Mouse (Mus musculus): ENCODE data around the gene Irf2bp2. TPM values are rescaled to one million over a fixed set of nuclear protein-coding genes. Genes with fewer than 3 reads are reported as not detected.
A peak's percentile ranks its signal among the peaks of the same experiment; 100 is the strongest.

Gene Irf2bp2
- polyA plus RNA-seq, 1 experiment: 39.6 TPM

GRCm38 (mm10) chr8:126584844-126585231 is 8.9 kb downstream of the Irf2bp2 start:
- TF ChIP-seq POLR2A (IDR thresholded peaks at IDR 0.05; ENCODE audit: borderline replicate concordance, extremely low read depth, insufficient read depth, insufficient read length, poor library complexity, severe bottlenecking) (no peak), CTCF (IDR thresholded peaks at IDR 0.05; ENCODE audit: borderline replicate concordance, extremely low read depth, insufficient read depth, insufficient read length) (no peak)
- no peak for DNase-seq (ENCODE audit: low read depth)

GRCm38 (mm10) chr8:126583971-126584843 is 9.6 kb downstream of the Irf2bp2 start:
- TF ChIP-seq POLR2A (IDR thresholded peaks at IDR 0.05; ENCODE audit: borderline replicate concordance, extremely low read depth, insufficient read depth, insufficient read length, poor library complexity, severe bottlenecking) (no peak), CTCF (IDR thresholded peaks at IDR 0.05; ENCODE audit: borderline replicate concordance, extremely low read depth, insufficient read depth, insufficient read length) (no peak)
- peak; percentile 96 for DNase-seq (ENCODE audit: low read depth)

- no peak for TF ChIP-seq POLR2A (IDR thresholded peaks at IDR 0.05; ENCODE audit: borderline replicate concordance, extremely low read depth, insufficient read depth, insufficient read length, poor library complexity, severe bottlenecking)
- TF ChIP-seq CTCF (IDR thresholded peaks at IDR 0.05; ENCODE audit: borderline replicate concordance, extremely low read depth, insufficient read depth, insufficient read length): no peak
- peak; percentile 56 for DNase-seq (ENCODE audit: low read depth)
Observed at GRCm38 (mm10) chr8:126583534-126583933, 10.3 kb downstream of the Irf2bp2 start.

- TF ChIP-seq POLR2A (IDR thresholded peaks at IDR 0.05; ENCODE audit: borderline replicate concordance, extremely low read depth, insufficient read depth, insufficient read length, poor library complexity, severe bottlenecking): no peak
- TF ChIP-seq CTCF (IDR thresholded peaks at IDR 0.05; ENCODE audit: borderline replicate concordance, extremely low read depth, insufficient read depth, insufficient read length): no peak
- DNase-seq (ENCODE audit: low read depth): no peak
Observed at GRCm38 (mm10) chr8:126583018-126583417, 10.8 kb downstream of the Irf2bp2 start.

GRCm38 (mm10) chr8:126582509-126582908 is 11.3 kb downstream of the Irf2bp2 start:
- TF ChIP-seq POLR2A (IDR thresholded peaks at IDR 0.05; ENCODE audit: borderline replicate concordance, extremely low read depth, insufficient read depth, insufficient read length, poor library complexity, severe bottlenecking) (no peak), CTCF (IDR thresholded peaks at IDR 0.05; ENCODE audit: borderline replicate concordance, extremely low read depth, insufficient read depth, insufficient read length) (peak; percentile 56)
- DNase-seq (ENCODE audit: low read depth): no peak

GRCm38 (mm10) chr8:126581662-126582061 is 12.1 kb downstream of the Irf2bp2 start:
- TF ChIP-seq POLR2A (IDR thresholded peaks at IDR 0.05; ENCODE audit: borderline replicate concordance, extremely low read depth, insufficient read depth, insufficient read length, poor library complexity, severe bottlenecking) (no peak), CTCF (IDR thresholded peaks at IDR 0.05; ENCODE audit: borderline replicate concordance, extremely low read depth, insufficient read depth, insufficient read length) (no peak)
- no peak for DNase-seq (ENCODE audit: low read depth)

- TF ChIP-seq CTCF (IDR thresholded peaks at IDR 0.05; ENCODE audit: borderline replicate concordance, extremely low read depth, insufficient read depth, insufficient read length) (no peak), POLR2A (IDR thresholded peaks at IDR 0.05; ENCODE audit: borderline replicate concordance, extremely low read depth, insufficient read depth, insufficient read length, poor library complexity, severe bottlenecking) (no peak)
- no peak for DNase-seq (ENCODE audit: low read depth)
Observed at GRCm38 (mm10) chr8:126580826-126581225, 13.0 kb downstream of the Irf2bp2 start.

- DNase-seq (ENCODE audit: low read depth): no peak
- TF ChIP-seq CTCF (IDR thresholded peaks at IDR 0.05; ENCODE audit: borderline replicate concordance, extremely low read depth, insufficient read depth, insufficient read length) (peak; percentile 3; the same call in 1 of the 2 replicates), POLR2A (IDR thresholded peaks at IDR 0.05; ENCODE audit: borderline replicate concordance, extremely low read depth, insufficient read depth, insufficient read length, poor library complexity, severe bottlenecking) (no peak)
Observed at GRCm38 (mm10) chr8:126580086-126580485, 13.7 kb downstream of the Irf2bp2 start.

- DNase-seq (ENCODE audit: low read depth): no peak
- TF ChIP-seq CTCF (IDR thresholded peaks at IDR 0.05; ENCODE audit: borderline replicate concordance, extremely low read depth, insufficient read depth, insufficient read length) (no peak), POLR2A (IDR thresholded peaks at IDR 0.05; ENCODE audit: borderline replicate concordance, extremely low read depth, insufficient read depth, insufficient read length, poor library complexity, severe bottlenecking) (no peak)
Observed at GRCm38 (mm10) chr8:126578641-126579040, 15.1 kb downstream of the Irf2bp2 start.

GRCm38 (mm10) chr8:126576919-126577318 is 16.9 kb downstream of the Irf2bp2 start:
- no peak for TF ChIP-seq POLR2A (IDR thresholded peaks at IDR 0.05; ENCODE audit: borderline replicate concordance, extremely low read depth, insufficient read depth, insufficient read length, poor library complexity, severe bottlenecking)
- no peak for TF ChIP-seq CTCF (IDR thresholded peaks at IDR 0.05; ENCODE audit: borderline replicate concordance, extremely low read depth, insufficient read depth, insufficient read length)
- DNase-seq (ENCODE audit: low read depth): no peak

GRCm38 (mm10) chr8:126576086-126576485 is 17.7 kb downstream of the Irf2bp2 start:
- no peak for DNase-seq (ENCODE audit: low read depth)
- TF ChIP-seq CTCF (IDR thresholded peaks at IDR 0.05; ENCODE audit: borderline replicate concordance, extremely low read depth, insufficient read depth, insufficient read length): no peak
- TF ChIP-seq POLR2A (IDR thresholded peaks at IDR 0.05; ENCODE audit: borderline replicate concordance, extremely low read depth, insufficient read depth, insufficient read length, poor library complexity, severe bottlenecking): no peak
